Mouse (Mus musculus) kidney, adult 2 months (tissue): ENCODE results near the gene Osmr.

Source experiments
- CTCF ChIP-seq: fragments of 200-500 bp; conservative IDR thresholded peaks from 2 replicates; pipeline ENCODE4 v1.5.1; 2011; ENCODE audit warnings: low read depth, mild to moderate bottlenecking, control low read depth, low read length, moderate library complexity, mixed read lengths; ENCODE audit not compliant: insufficient read depth, insufficient read length
- POLR2A ChIP-seq: fragments of 200-500 bp; IDR thresholded peaks from one replicate; pipeline ENCODE4 v1.6.1; 2011; ENCODE audit warnings: low read depth, low read length, control low read depth

DNA sequence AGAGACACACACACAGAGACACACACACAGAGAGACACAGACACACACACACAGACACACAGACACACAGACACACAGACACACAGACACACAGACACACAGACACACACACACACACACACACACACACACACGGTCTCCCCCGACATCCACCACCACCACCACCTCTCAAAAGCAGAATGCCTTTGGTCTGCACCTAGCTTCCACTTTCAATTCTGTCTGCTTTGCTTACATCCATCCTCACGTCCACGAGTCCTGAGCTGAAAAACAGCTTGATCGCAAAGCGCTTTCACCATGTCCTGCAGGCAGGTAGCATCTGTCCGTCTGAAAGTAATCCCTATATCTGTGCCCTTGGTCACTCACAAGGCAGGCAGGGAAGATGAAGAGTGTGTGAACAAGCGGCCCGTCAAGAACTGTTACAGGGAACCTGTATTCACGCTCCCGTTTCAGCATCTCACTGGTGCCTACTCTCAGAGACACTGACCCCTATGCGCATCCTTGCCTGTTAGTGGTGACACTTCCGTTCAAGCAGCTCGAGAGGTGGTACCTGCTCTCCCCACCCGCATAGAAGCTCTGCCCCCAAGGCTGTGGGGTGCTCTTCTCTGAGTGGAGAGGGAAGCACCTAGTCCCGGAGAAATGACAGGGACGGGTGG lies 1.5 kb downstream of the Osmr start:
- TF ChIP-seq CTCF (no peak), POLR2A (no peak)
